Mouse (Mus musculus): ENCODE results near the gene Vgll4. TPM values are rescaled to one million over a fixed set of nuclear protein-coding genes. Genes with fewer than 3 reads are reported as not detected.

Vgll4 gene
- polyA plus RNA-seq, 1 experiment from 2014 or later: 10.0 TPM

- no peaks in the 10 kb centered on the region for H3K9me3 ChIP-seq (replicated peaks; ENCODE audit: control insufficient read depth, low read length)
- no peak for ATAC-seq (ENCODE audit: low read depth)
- no peaks in the 10 kb centered on the region for H3K27me3 ChIP-seq (ENCODE audit: control insufficient read depth, insufficient read depth, low read depth, low read length)
- H3K4me1 ChIP-seq (ENCODE audit: control insufficient read depth, low read depth, low read length): no peaks in the 10 kb centered on the region
- H3K36me3 ChIP-seq (ENCODE audit: control insufficient read depth, insufficient read depth): no peaks in the 10 kb centered on the region
- no peak overlapping the region for H3K4me3 ChIP-seq (ENCODE audit: low read depth, low read length)
- WGBS (ENCODE audit: insufficient replicate concordance): 57% methylated on average over 6 of the region's 6 CpGs
- no peak overlapping the region for H3K9ac ChIP-seq (ENCODE audit: low read depth, low read length)
- no peak overlapping the region for H3K4me2 ChIP-seq (ENCODE audit: low read depth, low read length)
- H3K27ac ChIP-seq (ENCODE audit: low read length): no peak overlapping the region
These were observed 10.8 kb downstream of the Vgll4 start for GRCm38 (mm10) chr6:114959012-114959398.

- no peaks in the 10 kb centered on the region for H3K27me3 ChIP-seq (ENCODE audit: control insufficient read depth, insufficient read depth, low read depth, low read length)
- no peaks in the 10 kb centered on the region for H3K9me3 ChIP-seq (replicated peaks; ENCODE audit: control insufficient read depth, low read length)
- no peak overlapping the region for H3K4me2 ChIP-seq (ENCODE audit: low read depth, low read length)
- WGBS (ENCODE audit: insufficient replicate concordance): 68% methylated on average over 10 of the region's 10 CpGs
- H3K36me3 ChIP-seq (ENCODE audit: control insufficient read depth, insufficient read depth): no peaks in the 10 kb centered on the region
- H3K4me1 ChIP-seq (ENCODE audit: control insufficient read depth, low read depth, low read length): no peaks in the 10 kb centered on the region
- no peak for ATAC-seq (ENCODE audit: low read depth)
- no peak overlapping the region for H3K27ac ChIP-seq (ENCODE audit: low read length)
- no peak overlapping the region for H3K9ac ChIP-seq (ENCODE audit: low read depth, low read length)
- H3K4me3 ChIP-seq (ENCODE audit: low read depth, low read length): no peak overlapping the region
These were observed 11.4 kb downstream of the Vgll4 start for GRCm38 (mm10) chr6:114958249-114959011.

GRCm38 (mm10) chr6:114957756-114958155 lies 12.0 kb downstream of the Vgll4 start:
- 59% methylated on average over 12 of the region's 12 CpGs for WGBS (ENCODE audit: insufficient replicate concordance)
- no peak overlapping the region for H3K4me2 ChIP-seq (ENCODE audit: low read depth, low read length)
- H3K9me3 ChIP-seq (replicated peaks; ENCODE audit: control insufficient read depth, low read length): no peaks in the 10 kb centered on the region
- no peaks in the 10 kb centered on the region for H3K27me3 ChIP-seq (ENCODE audit: control insufficient read depth, insufficient read depth, low read depth, low read length)
- no peak overlapping the region for H3K27ac ChIP-seq (ENCODE audit: low read length)
- no peak for ATAC-seq (ENCODE audit: low read depth)
- no peaks in the 10 kb centered on the region for H3K36me3 ChIP-seq (ENCODE audit: control insufficient read depth, insufficient read depth)
- H3K9ac ChIP-seq (ENCODE audit: low read depth, low read length): no peak overlapping the region
- no peaks in the 10 kb centered on the region for H3K4me1 ChIP-seq (ENCODE audit: control insufficient read depth, low read depth, low read length)
- no peak overlapping the region for H3K4me3 ChIP-seq (ENCODE audit: low read depth, low read length)

- no peaks in the 10 kb centered on the region for H3K36me3 ChIP-seq (ENCODE audit: control insufficient read depth, insufficient read depth)
- no peak overlapping the region for H3K9ac ChIP-seq (ENCODE audit: low read depth, low read length)
- ATAC-seq (ENCODE audit: low read depth): no peak
- no peak overlapping the region for H3K4me3 ChIP-seq (ENCODE audit: low read depth, low read length)
- no peak overlapping the region for H3K4me2 ChIP-seq (ENCODE audit: low read depth, low read length)
- no peaks in the 10 kb centered on the region for H3K4me1 ChIP-seq (ENCODE audit: control insufficient read depth, low read depth, low read length)
- 52% methylated on average over 5 of the region's 5 CpGs for WGBS (ENCODE audit: insufficient replicate concordance)
- H3K27ac ChIP-seq (ENCODE audit: low read length): no peak overlapping the region
- H3K27me3 ChIP-seq (ENCODE audit: control insufficient read depth, insufficient read depth, low read depth, low read length): no peaks in the 10 kb centered on the region
- H3K9me3 ChIP-seq (replicated peaks; ENCODE audit: control insufficient read depth, low read length): no peaks in the 10 kb centered on the region
These were observed 15.3 kb downstream of the Vgll4 start for GRCm38 (mm10) chr6:114954496-114954895.

GRCm38 (mm10) chr6:114953601-114954000 lies 16.2 kb downstream of the Vgll4 start:
- Histone ChIP-seq H3K36me3 (ENCODE audit: control insufficient read depth, insufficient read depth) (no peaks in the 10 kb centered on the region), H3K27me3 (ENCODE audit: control insufficient read depth, insufficient read depth, low read depth, low read length) (no peaks in the 10 kb centered on the region), H3K9me3 (replicated peaks; ENCODE audit: control insufficient read depth, low read length) (no peaks in the 10 kb centered on the region), H3K4me1 (ENCODE audit: control insufficient read depth, low read depth, low read length) (no peaks in the 10 kb centered on the region), H3K4me3 (ENCODE audit: low read depth, low read length) (no peak overlapping the region), H3K4me2 (ENCODE audit: low read depth, low read length) (no peak overlapping the region), H3K9ac (ENCODE audit: low read depth, low read length) (no peak overlapping the region), H3K27ac (ENCODE audit: low read length) (no peak overlapping the region)
- no peak for ATAC-seq (ENCODE audit: low read depth)
- WGBS (ENCODE audit: insufficient replicate concordance): 81% methylated on average over 5 of the region's 5 CpGs

- ATAC-seq (ENCODE audit: low read depth): no peak
- H3K36me3 ChIP-seq (ENCODE audit: control insufficient read depth, insufficient read depth): no peaks in the 10 kb centered on the region
- 53% methylated on average over 5 of the region's 5 CpGs for WGBS (ENCODE audit: insufficient replicate concordance)
These were observed 17.4 kb downstream of the Vgll4 start for GRCm38 (mm10) chr6:114952356-114952755.

GRCm38 (mm10) chr6:114944456-114945438 lies 25.0 kb downstream of the Vgll4 start:
- 66% methylated on average over 14 of the region's 14 CpGs for WGBS (ENCODE audit: insufficient replicate concordance)
- H3K9ac ChIP-seq (ENCODE audit: low read depth, low read length): no peak overlapping the region

More at GRCm38 (mm10) chr6:114952356-114952755, 17.4 kb downstream of the Vgll4 start:
- Histone ChIP-seq H3K27ac (ENCODE audit: low read length) (no peak overlapping the region), H3K9me3 (replicated peaks; ENCODE audit: control insufficient read depth, low read length) (no peaks in the 10 kb centered on the region), H3K4me3 (ENCODE audit: low read depth, low read length) (no peak overlapping the region), H3K9ac (ENCODE audit: low read depth, low read length) (no peak overlapping the region), H3K27me3 (ENCODE audit: control insufficient read depth, insufficient read depth, low read depth, low read length) (no peaks in the 10 kb centered on the region), H3K4me2 (ENCODE audit: low read depth, low read length) (no peak overlapping the region), H3K4me1 (ENCODE audit: control insufficient read depth, low read depth, low read length) (no peaks in the 10 kb centered on the region)

GRCm38 (mm10) chr6:114941201-114941849 lies 28.5 kb downstream of the Vgll4 start:
- no peak overlapping the region for H3K27ac ChIP-seq (ENCODE audit: low read length)
- H3K4me3 ChIP-seq (ENCODE audit: low read depth, low read length): no peak overlapping the region
- H3K4me2 ChIP-seq (ENCODE audit: low read depth, low read length): no peak overlapping the region
- no peak overlapping the region for H3K9ac ChIP-seq (ENCODE audit: low read depth, low read length)
- WGBS (ENCODE audit: insufficient replicate concordance): 64% methylated on average over 8 of the region's 8 CpGs
- H3K27me3 ChIP-seq (ENCODE audit: control insufficient read depth, insufficient read depth, low read depth, low read length): no peaks in the 10 kb centered on the region
- H3K36me3 ChIP-seq (ENCODE audit: control insufficient read depth, insufficient read depth): no peaks in the 10 kb centered on the region
- no peaks in the 10 kb centered on the region for H3K4me1 ChIP-seq (ENCODE audit: control insufficient read depth, low read depth, low read length)
- ATAC-seq (ENCODE audit: low read depth): no peak
- H3K9me3 ChIP-seq (replicated peaks; ENCODE audit: control insufficient read depth, low read length): no peaks in the 10 kb centered on the region

More at GRCm38 (mm10) chr6:114944456-114945438, 25.0 kb downstream of the Vgll4 start:
- no peak for ATAC-seq (ENCODE audit: low read depth)
- Histone ChIP-seq H3K27ac (ENCODE audit: low read length) (no peak overlapping the region), H3K27me3 (ENCODE audit: control insufficient read depth, insufficient read depth, low read depth, low read length) (no peaks in the 10 kb centered on the region), H3K4me1 (ENCODE audit: control insufficient read depth, low read depth, low read length) (no peaks in the 10 kb centered on the region), H3K36me3 (ENCODE audit: control insufficient read depth, insufficient read depth) (no peaks in the 10 kb centered on the region), H3K4me2 (ENCODE audit: low read depth, low read length) (no peak overlapping the region), H3K9me3 (replicated peaks; ENCODE audit: control insufficient read depth, low read length) (no peaks in the 10 kb centered on the region), H3K4me3 (ENCODE audit: low read depth, low read length) (no peak overlapping the region)
